ENCODE assay signal across 24 mouse cellular contexts in genomic region chr10:68537261-68537950, GRCm38 (mm10). TPM values are rescaled to one million over a fixed set of nuclear protein-coding genes. Genes with fewer than 3 reads are reported as not detected.
DNase-seq lines count a peak whose midpoint lies in the region; ATAC-seq and TF ChIP-seq lines count a peak whose summit lies in the region.
"Had no signal": no experiment of that assay in that cellular context is flagged by ENCODE, and none has a peak within 500 bp of the region (broad histone marks: within the 10 kb centered on the region; RNA-seq: fewer than 3 reads in every experiment).

No protein-coding gene starts in this region.

- H3K4me3 ChIP-seq in heart, embryonic 16.5 days (ENCODE audit: low read length): no peak overlapping the region
- no peak overlapping the region for H3K4me3 ChIP-seq in heart, embryonic 11.5 days (ENCODE audit: low read depth, low read length)
- no peak overlapping the region for H3K4me3 ChIP-seq in lung, embryonic 14.5 days (ENCODE audit: low read depth, low read length)
- no peak overlapping the region for H3K4me3 ChIP-seq in embryonic fibroblast, embryonic 13.5 days (ENCODE audit: insufficient read depth, low read length)
- H3K4me3 ChIP-seq: left cerebral cortex, adult 2 months; megakaryocyte, embryonic 14.5 days had no signal

- ATAC-seq in heart, embryonic 16.5 days (replicated peaks; ENCODE audit: extremely low read depth, insufficient read depth, low FRiP score): no peak
- ATAC-seq in heart, embryonic 11.5 days (replicated peaks; ENCODE audit: insufficient number of reproducible peaks, low FRiP score, low TSS enrichment): no peak
- ATAC-seq in lung, embryonic 14.5 days (ENCODE audit: insufficient read depth): peak; percentile 15; the same call in 1 of the 2 replicates
- ATAC-seq: forebrain, embryonic 16.5 days; hindbrain, embryonic 16.5 days; midbrain, embryonic 16.5 days; Patski had no signal

- H3K36me3 ChIP-seq in heart, embryonic 16.5 days (ENCODE audit: control insufficient read depth, insufficient read depth): no peaks in the 10 kb centered on the region
- H3K36me3 ChIP-seq in heart, embryonic 11.5 days (ENCODE audit: control insufficient read depth, insufficient read depth, low read length): no peaks in the 10 kb centered on the region
- H3K36me3 ChIP-seq in lung, embryonic 14.5 days (ENCODE audit: insufficient read depth): no peaks in the 10 kb centered on the region

- peaks cover 11% of the 10 kb centered on the region for H3K4me1 ChIP-seq in heart, embryonic 16.5 days (ENCODE audit: control insufficient read depth, insufficient read depth, low read length)
- peaks cover 7% of the 10 kb centered on the region; the same call in 1 of the 2 replicates for H3K4me1 ChIP-seq in heart, embryonic 11.5 days (ENCODE audit: control insufficient read depth, insufficient read depth, low read length)
- peaks cover 17% of the 10 kb centered on the region; the same call in 1 of the 2 replicates for H3K4me1 ChIP-seq in lung, embryonic 14.5 days (ENCODE audit: insufficient read depth)
- H3K4me1 ChIP-seq in embryonic fibroblast, embryonic 13.5 days (ENCODE audit: control insufficient read depth, insufficient read depth, low read length): peaks cover 8% of the 10 kb centered on the region

- no peak overlapping the region for H3K4me2 ChIP-seq in heart, embryonic 16.5 days (ENCODE audit: low read depth, low read length)
- H3K4me2 ChIP-seq in heart, embryonic 11.5 days: no peak overlapping the region
- no peak overlapping the region for H3K4me2 ChIP-seq in lung, embryonic 14.5 days
- H3K4me2 ChIP-seq: liver, embryonic 11.5 days had no signal

- DNase-seq in lung, embryonic 14.5 days: peak; percentile 70
- DNase-seq in lung, postnatal 36 days: no peak
- peak; percentile 57 for DNase-seq in NIH3T3 (ENCODE audit: low read depth)
- DNase-seq in layer of hippocampus, adult 9-11 months: no peak
- DNase-seq: adrenal gland, postnatal 10 days; cerebellum, adult 9-10 months; gastrocnemius, postnatal 25 days; kidney, adult 2 months; kidney, postnatal 14 days; left cerebral cortex, postnatal 4 days; lung, adult 18-20 months; retina, postnatal 1 day; right cerebral cortex, postnatal 4 days; thymus, postnatal 14 days had no signal

- no peaks in the 10 kb centered on the region for H3K27me3 ChIP-seq in heart, embryonic 16.5 days (ENCODE audit: control insufficient read depth, insufficient read depth, low read length)
- no peaks in the 10 kb centered on the region for H3K27me3 ChIP-seq in heart, embryonic 11.5 days (ENCODE audit: control insufficient read depth, insufficient read depth, low read length)
- H3K27me3 ChIP-seq in lung, embryonic 14.5 days (ENCODE audit: insufficient read depth, low read length): no peaks in the 10 kb centered on the region
- H3K27me3 ChIP-seq: megakaryocyte, embryonic 14.5 days; Patski had no signal

- H3K9ac ChIP-seq in heart, embryonic 16.5 days (ENCODE audit: low read length): no peak overlapping the region
- H3K9ac ChIP-seq in heart, embryonic 11.5 days (ENCODE audit: low read depth, low read length): no peak overlapping the region
- no peak overlapping the region for H3K9ac ChIP-seq in lung, embryonic 14.5 days

- H3K9me3 ChIP-seq in heart, embryonic 16.5 days (replicated peaks; ENCODE audit: control insufficient read depth, low read length): no peaks in the 10 kb centered on the region
- H3K9me3 ChIP-seq in heart, embryonic 11.5 days (replicated peaks; ENCODE audit: control insufficient read depth, low read length): no peaks in the 10 kb centered on the region
- H3K9me3 ChIP-seq in lung, embryonic 14.5 days (ENCODE audit: low read depth, low read length): no peaks in the 10 kb centered on the region
- H3K9me3 ChIP-seq: megakaryocyte, embryonic 14.5 days had no signal

- 67% methylated on average over 4 of the region's 4 CpGs for WGBS in heart, embryonic 16.5 days
- 65% methylated on average over 4 of the region's 4 CpGs for WGBS in heart, embryonic 11.5 days (ENCODE audit: insufficient replicate concordance)
- 42% methylated on average over 4 of the region's 4 CpGs for WGBS in lung, embryonic 14.5 days

- TF ChIP-seq CTCF in lung, embryonic 14.5 days (IDR thresholded peaks at IDR 0.05; ENCODE audit: low read depth): no peak
- TF ChIP-seq CTCF in embryonic fibroblast, embryonic 13.5 days (IDR thresholded peaks at IDR 0.05; ENCODE audit: borderline replicate concordance, insufficient read depth, low read length): no peak

- peak overlapping the region; percentile 54; the same call in 1 of the 2 replicates for H3K27ac ChIP-seq in heart, embryonic 16.5 days (ENCODE audit: low read length)
- H3K27ac ChIP-seq in heart, embryonic 11.5 days (ENCODE audit: low read depth, low read length): no peak overlapping the region
- peak overlapping the region; percentile 69 for H3K27ac ChIP-seq in lung, embryonic 14.5 days (ENCODE audit: low read depth)
- H3K27ac ChIP-seq in embryonic fibroblast, embryonic 13.5 days (ENCODE audit: insufficient read depth, low read length): peak overlapping the region; percentile 41
- H3K27ac ChIP-seq: left cerebral cortex, adult 2 months had no signal

- no peak for TF ChIP-seq POLR2A in embryonic fibroblast, embryonic 13.5 days (IDR thresholded peaks at IDR 0.05; ENCODE audit: low read depth, low read length)

RNA-seq across cellular contexts. Expression of gene Cabcoco1, which starts 4.3 kb away (rescaled TPM):
- polyA plus RNA-seq in heart, embryonic 16.5 days (2015; fragmentation: Nextera tagmentation; extraction: Ambion mirVana): 40.7 and 42.8 TPM in 2 replicates
- 16.4 and 17.0 TPM in 2 replicates for polyA plus RNA-seq in heart, embryonic 11.5 days (2014; fragmentation: Nextera tagmentation; extraction: Ambion mirVana)
- 2.4 and 3.0 TPM in 2 replicates for polyA plus RNA-seq in lung, embryonic 14.5 days (2014; fragmentation: Nextera tagmentation; extraction: Ambion mirVana)
- 0.51 TPM in 1 of 2 replicates, not detected in the other for polyA plus RNA-seq in embryonic fibroblast, embryonic 13.5 days (2011; ENCODE audit: insufficient read length, low read depth, missing spikeins)
- polyA plus RNA-seq: Patski had no signal

Comparison
In these comparisons a context has a peak if more than half of its experiments do, and no peak if none do; other contexts are left out.
1. DNase-seq: peak in lung, embryonic 14.5 days (single experiment) and NIH3T3 (single experiment); none in lung, postnatal 36 days (single experiment) and layer of hippocampus, adult 9-11 months (single experiment).